Comparison of ENCODE assay signal across 16 mouse cellular contexts in genomic region chr7:109648812-109649594, GRCm38 (mm10). TPM values are rescaled to one million over a fixed set of nuclear protein-coding genes. Genes with fewer than 3 reads are reported as not detected.
DNase-seq lines count a peak whose midpoint lies in the region; ATAC-seq lines count a peak whose summit lies in the region.
"Had no signal": no experiment of that assay in that cellular context is flagged by ENCODE, and none has a peak within 500 bp of the region (broad histone marks: within the 10 kb centered on the region; RNA-seq: fewer than 3 reads in every experiment).

No protein-coding gene starts in this region.

- WGBS in heart, embryonic 11.5 days (ENCODE audit: insufficient replicate concordance) = 39% methylated on average over 10 of the region's 10 CpGs
- WGBS in liver, embryonic 16.5 days (ENCODE audit: insufficient replicate concordance) = 34% methylated on average over 10 of the region's 10 CpGs
- 87% methylated on average over 10 of the region's 10 CpGs for WGBS in midbrain, embryonic 11.5 days

- no peaks in the 10 kb centered on the region for H3K9me3 ChIP-seq in heart, embryonic 11.5 days (replicated peaks; ENCODE audit: control insufficient read depth, low read length)
- H3K9me3 ChIP-seq in liver, embryonic 16.5 days (replicated peaks; ENCODE audit: control insufficient read depth, low read length) = no peaks in the 10 kb centered on the region
- no peaks in the 10 kb centered on the region for H3K9me3 ChIP-seq in midbrain, embryonic 11.5 days (ENCODE audit: control insufficient read depth, low read length)
- H3K9me3 ChIP-seq: limb, embryonic 12.5 days; megakaryocyte, embryonic 14.5 days had no signal

- no peak overlapping the region for H3K4me3 ChIP-seq in heart, embryonic 11.5 days (ENCODE audit: low read depth, low read length)
- H3K4me3 ChIP-seq in liver, embryonic 16.5 days (ENCODE audit: low read depth, low read length) = no peak overlapping the region
- no peak overlapping the region for H3K4me3 ChIP-seq in midbrain, embryonic 11.5 days (ENCODE audit: low read depth, low read length)
- H3K4me3 ChIP-seq: erythroblast, embryonic 14.5 days; left cerebral cortex, adult 2 months; limb, embryonic 12.5 days; megakaryocyte, embryonic 14.5 days had no signal

- peak overlapping the region; percentile 37 for H3K4me2 ChIP-seq in heart, embryonic 11.5 days
- no peak overlapping the region for H3K4me2 ChIP-seq in liver, embryonic 16.5 days (ENCODE audit: low read depth, low read length)
- H3K4me2 ChIP-seq in midbrain, embryonic 11.5 days = no peak overlapping the region
- H3K4me2 ChIP-seq: limb, embryonic 12.5 days had no signal

- ATAC-seq in heart, embryonic 11.5 days (replicated peaks; ENCODE audit: insufficient number of reproducible peaks, low FRiP score, low TSS enrichment) = peak; percentile 69; the same call in 1 of the 2 replicates
- ATAC-seq in liver, embryonic 16.5 days (ENCODE audit: low read depth) = peak; percentile 79
- ATAC-seq in midbrain, embryonic 11.5 days (ENCODE audit: low FRiP score) = no peak
- ATAC-seq: hindbrain, embryonic 16.5 days had no signal

- intact Hi-C loops in heart, postnatal 36 days (cut with DNase I) = no loop called here

- H3K4me1 ChIP-seq in heart, embryonic 11.5 days (ENCODE audit: control insufficient read depth, insufficient read depth, low read length) = peaks cover 17% of the 10 kb centered on the region
- H3K4me1 ChIP-seq in liver, embryonic 16.5 days (ENCODE audit: control insufficient read depth, low read depth, low read length) = peaks cover 9% of the 10 kb centered on the region
- H3K4me1 ChIP-seq in midbrain, embryonic 11.5 days (ENCODE audit: control insufficient read depth, insufficient read depth, low read length) = no peaks in the 10 kb centered on the region

- no peak for DNase-seq in heart, postnatal 36 days
- DNase-seq in R1 (ENCODE audit: low read depth, low spot score) = peak; percentile 49
- DNase-seq in heart, postnatal 4 days = peak; percentile 39
- DNase-seq in midbrain, embryonic 11.5 days (ENCODE audit: low spot score, missing footprints) = no peak
- DNase-seq in cerebellum, adult 9-11 months = no peak
- no peak for DNase-seq in frontal cortex, postnatal 25 days (ENCODE audit: low spot score in 2 of 2)
- DNase-seq: cerebellum, adult 18-20 months; embryo, embryonic 11 days; thymus, adult 2 months had no signal

- peak overlapping the region; percentile 66 for H3K27ac ChIP-seq in heart, embryonic 11.5 days (ENCODE audit: low read depth, low read length)
- no peak overlapping the region for H3K27ac ChIP-seq in liver, embryonic 16.5 days (ENCODE audit: low read length)
- H3K27ac ChIP-seq in midbrain, embryonic 11.5 days (ENCODE audit: low read depth, low read length) = no peak overlapping the region
- H3K27ac ChIP-seq: left cerebral cortex, adult 2 months; limb, embryonic 12.5 days had no signal

- H3K36me3 ChIP-seq in heart, embryonic 11.5 days (ENCODE audit: control insufficient read depth, insufficient read depth, low read length) = no peaks in the 10 kb centered on the region
- H3K36me3 ChIP-seq in liver, embryonic 16.5 days (ENCODE audit: control insufficient read depth, insufficient read depth) = no peaks in the 10 kb centered on the region
- H3K36me3 ChIP-seq in midbrain, embryonic 11.5 days (ENCODE audit: control insufficient read depth, insufficient read depth, low read length) = no peaks in the 10 kb centered on the region
- H3K36me3 ChIP-seq: limb, embryonic 12.5 days had no signal

- H3K9ac ChIP-seq in heart, embryonic 11.5 days (ENCODE audit: low read depth, low read length) = no peak overlapping the region
- H3K9ac ChIP-seq in liver, embryonic 16.5 days (ENCODE audit: low read depth, low read length) = no peak overlapping the region
- H3K9ac ChIP-seq in midbrain, embryonic 11.5 days (ENCODE audit: low read length) = no peak overlapping the region
- H3K9ac ChIP-seq: limb, embryonic 12.5 days had no signal

- no peaks in the 10 kb centered on the region for H3K27me3 ChIP-seq in heart, embryonic 11.5 days (ENCODE audit: control insufficient read depth, insufficient read depth, low read length)
- no peaks in the 10 kb centered on the region for H3K27me3 ChIP-seq in liver, embryonic 16.5 days (ENCODE audit: control insufficient read depth, insufficient read depth, low read depth, low read length)
- H3K27me3 ChIP-seq in midbrain, embryonic 11.5 days (ENCODE audit: control insufficient read depth, insufficient read depth, low read length) = no peaks in the 10 kb centered on the region
- H3K27me3 ChIP-seq: limb, embryonic 12.5 days; megakaryocyte, embryonic 14.5 days had no signal

RNA-seq across cellular contexts. Expression of gene St5, which starts 54.4 kb away (rescaled TPM):
- polyA plus RNA-seq in heart, embryonic 11.5 days (2014; fragmentation: Nextera tagmentation; extraction: Ambion mirVana) = 31.0 and 32.3 TPM in 2 replicates
- total RNA-seq in heart, postnatal 36 days (2021) = 10 to 100 TPM; 23.4 to 31.9 TPM
- total RNA-seq in heart, postnatal 4 days (2021) = 10 to 100 TPM; 55.3 to 56.0 TPM
- 23.0 and 29.6 TPM in 2 replicates for polyA plus RNA-seq in liver, embryonic 16.5 days (2015; fragmentation: Nextera tagmentation; extraction: Ambion mirVana)
- polyA plus RNA-seq in midbrain, embryonic 11.5 days (2014; fragmentation: Nextera tagmentation; extraction: Ambion mirVana) = 37.9 and 41.6 TPM in 2 replicates

RNA-seq across cellular contexts. Expression of gene Akip1, which starts 54.5 kb away (rescaled TPM):
- 28.2 and 31.0 TPM in 2 replicates for polyA plus RNA-seq in heart, embryonic 11.5 days (2014; fragmentation: Nextera tagmentation; extraction: Ambion mirVana)
- 10 to 100 TPM; 11.4 to 16.0 TPM for total RNA-seq in heart, postnatal 36 days (2021)
- total RNA-seq in heart, postnatal 4 days (2021) = 10 to 100 TPM; 22.8 to 25.2 TPM
- polyA plus RNA-seq in liver, embryonic 16.5 days (2015; fragmentation: Nextera tagmentation; extraction: Ambion mirVana) = 28.9 and 29.6 TPM in 2 replicates
- 19.4 and 20.7 TPM in 2 replicates for polyA plus RNA-seq in midbrain, embryonic 11.5 days (2014; fragmentation: Nextera tagmentation; extraction: Ambion mirVana)

Comparison
In these comparisons a context has a peak if more than half of its experiments do, and no peak if none do; other contexts are left out.
1. DNase-seq: peak in R1 (single experiment) and heart, postnatal 4 days (single experiment); none in heart, postnatal 36 days (0 of 2), midbrain, embryonic 11.5 days (single experiment), cerebellum, adult 9-11 months (single experiment) and frontal cortex, postnatal 25 days (0 of 2).